Mouse (Mus musculus) lung, postnatal 0 days (tissue): ENCODE results near the gene Wnt7a.

Experiments used
- CTCF ChIP-seq: IDR thresholded peaks from 2 replicates; pipeline ENCODE4 v1.5.1; 2016; ENCODE audit warnings: antibody characterized with exemption, mild to moderate bottlenecking
- EP300 ChIP-seq: IDR thresholded peaks from 2 replicates; pipeline ENCODE4 v1.6.1; 2016; ENCODE audit warnings: antibody characterized with exemption, mild to moderate bottlenecking, control low read depth

- TF ChIP-seq CTCF (no peak), EP300 (no peak)
Measured at GRCm38 (mm10) chr6:91421629-91422028, 10.5 kb upstream of the Wnt7a start.
